Mouse (Mus musculus) embryonic facial prominence, embryonic 11.5 days (tissue): ENCODE data around the gene Zfp81. TPM values are rescaled to one million over a fixed set of nuclear protein-coding genes. Genes with fewer than 3 reads are reported as not detected.
A peak's percentile ranks its signal among the peaks of the same experiment; 100 is the strongest.
"Not testable (repeated sequence)": the region's sequence is repeated elsewhere in the genome, so short reads cannot be mapped to it uniquely, and the experiment has no call there.

Experiments used
- ATAC-seq: fragments of 200-750 bp; cut with Nextera tagmentation; replicated peaks from 2 replicates; pipeline ENCODE4 v1.8.0; 2017; ENCODE audit warnings: low read depth; ENCODE audit not compliant: insufficient number of reproducible peaks, low FRiP score, low TSS enrichment
- DNase-seq: peaks from one replicate; pipeline ENCODE4 v3.0.0-alpha.2; 2015; ENCODE audit warnings: low spot score
- H3K27ac ChIP-seq: fragments of 300-500 bp; sonication (generic); replicated peaks from 2 replicates; pipeline ENCODE4 v1.5.1; 2014; ENCODE audit warnings: mild to moderate bottlenecking, low read depth, low read length, control low read depth
- H3K27me3 ChIP-seq: fragments of 300-500 bp; sonication (generic); 2 replicates; pipeline ENCODE4 v1.6.1; 2014; ENCODE audit warnings: mild to moderate bottlenecking, low read length, moderate library complexity, mixed read lengths; ENCODE audit not compliant: control insufficient read depth, insufficient read depth
- H3K36me3 ChIP-seq: fragments of 300-500 bp; sonication (generic); replicated peaks from 2 replicates; pipeline ENCODE4 v1.6.1; 2014; ENCODE audit warnings: low read depth, mild to moderate bottlenecking, low read length, moderate library complexity, mixed read lengths; ENCODE audit not compliant: control insufficient read depth, insufficient read depth
- H3K4me1 ChIP-seq: fragments of 300-500 bp; sonication (generic); 2 replicates; pipeline ENCODE4 v1.6.1; 2014; ENCODE audit warnings: low read length, mixed read lengths; ENCODE audit not compliant: control insufficient read depth, insufficient read depth
- H3K4me2 ChIP-seq: fragments of 300-500 bp; sonication (generic); 2 replicates; pipeline ENCODE4 v1.6.1; 2014; ENCODE audit warnings: low read depth, mild to moderate bottlenecking, control low read depth, low read length, moderate library complexity
- H3K4me3 ChIP-seq: fragments of 300-500 bp; sonication (generic); 2 replicates; pipeline ENCODE4 v1.5.1; 2014; ENCODE audit warnings: low read depth, low read length, control low read depth
- H3K9ac ChIP-seq: fragments of 300-500 bp; sonication (generic); replicated peaks from 2 replicates; pipeline ENCODE4 v1.6.1; 2014; ENCODE audit warnings: mild to moderate bottlenecking, control low read depth, low read length
- H3K9me3 ChIP-seq: fragments of 300-500 bp; sonication (generic); replicated peaks from 2 replicates; pipeline ENCODE4 v1.6.1; 2016; ENCODE audit warnings: mild to moderate bottlenecking, low read length, inconsistent platforms, mixed read lengths; ENCODE audit not compliant: control insufficient read depth
- WGBS: fragments of 180-500 bp; shearing (Covaris S2); extraction: QIAGEN DNeasy Blood & Tissue Kit; methylation state at CpG from one replicate; pipeline ENCODE4 v1.1.7; 2014; 5-methylcytosine and 5-hydroxymethylcytosine counted together
- polyA plus RNA-seq: library from polyadenylated mRNA; unstranded; fragments of >200 nt; fragmentation: Nextera tagmentation; extraction: Ambion mirVana; gene quantifications from 2 replicates; pipeline ENCODE4 v1.2.1, GENCODE M21; 2014

Gene Zfp81
- polyA plus RNA-seq, 1 experiment from 2014 or later: 20.3 TPM

- DNase-seq, H3K4me2 ChIP-seq, H3K36me3 ChIP-seq, H3K27ac ChIP-seq, H3K4me3 ChIP-seq, H3K4me1 ChIP-seq, H3K9me3 ChIP-seq, H3K27me3 ChIP-seq, H3K9ac ChIP-seq: not testable (repeated sequence)
- peak; percentile 98 for ATAC-seq
- WGBS: no CpG with 5 or more reads among the region's 25 CpGs
These were observed 69.4 kb downstream of the Zfp81 start, which contains the start of gene Zfp955b for GRCm38 (mm10) chr17:33289039-33289875. Gene Zfp955b (plus strand): TSS chr17:33289544.

Other genes starting within 250 kb of the Zfp81 start
- gene Morc2b, start 219.2 kb downstream of the Zfp81 start, polyA plus RNA-seq: 0.18 TPM in 1 of 2 replicates, not detected in the other
- gene Olfr55, start 190.4 kb downstream of the Zfp81 start, polyA plus RNA-seq: not detected in 2 replicates
- not detected in 2 replicates for gene Olfr239, start 167.6 kb downstream of the Zfp81 start, polyA plus RNA-seq
- gene Olfr1564, start 137.2 kb downstream of the Zfp81 start, polyA plus RNA-seq: not detected in 2 replicates
- 23.5 and 23.7 TPM in 2 replicates for gene Zfp955a, start 103.7 kb downstream of the Zfp81 start, polyA plus RNA-seq
- 0.03 TPM in 1 of 2 replicates, not detected in the other for gene Olfr63, start 94.2 kb downstream of the Zfp81 start, polyA plus RNA-seq
- 9.3 and 9.7 TPM in 2 replicates for gene Zfp955b, start 69.3 kb downstream of the Zfp81 start, polyA plus RNA-seq
- 26.0 and 30.6 TPM in 2 replicates for gene Zfp101, start 35.8 kb upstream of the Zfp81 start, polyA plus RNA-seq
- gene Actl9, start 74.0 kb upstream of the Zfp81 start, polyA plus RNA-seq: not detected in 2 replicates
- gene Adamts10, start 165.3 kb upstream of the Zfp81 start, polyA plus RNA-seq: 36.1 and 38.9 TPM in 2 replicates
- gene Myo1f, start 196.8 kb upstream of the Zfp81 start, polyA plus RNA-seq: 1.6 and 2.2 TPM in 2 replicates